Mouse (Mus musculus) liver, adult 2 months (tissue): ENCODE measurements around the gene Pramel1. TPM values are rescaled to one million over a fixed set of nuclear protein-coding genes. Genes with fewer than 3 reads are reported as not detected.
A peak's percentile ranks its signal among the peaks of the same experiment; 100 is the strongest.

Source experiments
- DNase-seq: peaks from one replicate; pipeline ENCODE4 v3.0.0-alpha.2; 2011; ENCODE audit warnings: low read depth, low spot score; ENCODE audit errors: extremely low read depth
- H3K27ac ChIP-seq: fragments of 200-500 bp; replicated peaks from 2 replicates; pipeline ENCODE4 v1.5.1; 2012; ENCODE audit warnings: low read depth, mild to moderate bottlenecking, control low read depth, inconsistent platforms, low read length; ENCODE audit not compliant: insufficient read depth
- H3K27me3 ChIP-seq: fragments of 200-500 bp; 2 replicates; pipeline ENCODE4 v1.6.1; 2012; ENCODE audit warnings: mild to moderate bottlenecking, moderate library complexity, low read length, inconsistent platforms; ENCODE audit not compliant: control insufficient read depth, insufficient read depth
- H3K36me3 ChIP-seq: fragments of 200-500 bp; 2 replicates; pipeline ENCODE4 v1.6.1; 2012; ENCODE audit warnings: low read length, inconsistent platforms; ENCODE audit not compliant: control insufficient read depth, insufficient read depth
- H3K4me1 ChIP-seq: fragments of 200-500 bp; 2 replicates; pipeline ENCODE4 v1.6.1; 2011; ENCODE audit warnings: low read length; ENCODE audit not compliant: control insufficient read depth, insufficient read depth
- H3K4me3 ChIP-seq: fragments of 200-500 bp; 2 replicates; pipeline ENCODE4 v1.5.1; 2011; ENCODE audit warnings: low read depth, mild to moderate bottlenecking, control low read depth, low read length, moderate library complexity; ENCODE audit not compliant: insufficient read depth
- H3K79me2 ChIP-seq: fragments of 200-500 bp; 2 replicates; pipeline ENCODE4 v1.6.1; 2012; ENCODE audit warnings: inconsistent platforms, mild to moderate bottlenecking, low read length, moderate library complexity; ENCODE audit not compliant: control insufficient read depth, insufficient read depth
- H3K9ac ChIP-seq: fragments of 200-500 bp; 2 replicates; pipeline ENCODE4 v1.6.1; 2012; ENCODE audit warnings: low read depth, mild to moderate bottlenecking, control low read depth, inconsistent platforms, low read length
- CTCF ChIP-seq: fragments of 200-500 bp; IDR thresholded peaks from 2 replicates; pipeline ENCODE4 v1.5.1; 2011; ENCODE audit warnings: low read depth, low read length, control low read depth
- POLR2A ChIP-seq: fragments of 200-500 bp; IDR thresholded peaks from 2 replicates; pipeline ENCODE4 v1.6.1; 2011; ENCODE audit warnings: low read length, control low read depth; ENCODE audit not compliant: insufficient read depth; ENCODE audit errors: extremely low read depth
- WGBS: fragments of 180-500 bp; shearing (Covaris S2); methylation state at CpG from one replicate; pipeline ENCODE4 v1.1.7; 2018; 5-methylcytosine and 5-hydroxymethylcytosine counted together
- polyA plus RNA-seq: library from polyadenylated mRNA; depleted of rRNA; stranded (reverse); fragments of >200 nt; gene quantifications from 2 replicates; pipeline ENCODE4 v1.2.3, GENCODE M21; 2012
- total RNA-seq: library from RNA; depleted of rRNA; stranded (reverse); fragments of >200 nt; gene quantifications from 2 replicates; pipeline ENCODE4 v1.2.3, GENCODE M21; 2014

The Pramel1 gene
- total and polyA plus RNA-seq, 2 experiments = not detected

- Histone ChIP-seq H3K27me3 (no peaks in the 10 kb centered on the region), H3K9ac (no peak overlapping the region), H3K79me2 (no peaks in the 10 kb centered on the region), H3K27ac (no peak overlapping the region), H3K36me3 (no peaks in the 10 kb centered on the region), H3K4me1 (no peaks in the 10 kb centered on the region), H3K4me3 (no peak overlapping the region)
- TF ChIP-seq POLR2A (no peak), CTCF (no peak)
- 75% methylated on average over 10 of the region's 10 CpGs for WGBS
- DNase-seq = no peak
These were observed 32.7 kb upstream of the Pramel1 start for GRCm38 (mm10) chr4:143361520-143361919.

DNA sequence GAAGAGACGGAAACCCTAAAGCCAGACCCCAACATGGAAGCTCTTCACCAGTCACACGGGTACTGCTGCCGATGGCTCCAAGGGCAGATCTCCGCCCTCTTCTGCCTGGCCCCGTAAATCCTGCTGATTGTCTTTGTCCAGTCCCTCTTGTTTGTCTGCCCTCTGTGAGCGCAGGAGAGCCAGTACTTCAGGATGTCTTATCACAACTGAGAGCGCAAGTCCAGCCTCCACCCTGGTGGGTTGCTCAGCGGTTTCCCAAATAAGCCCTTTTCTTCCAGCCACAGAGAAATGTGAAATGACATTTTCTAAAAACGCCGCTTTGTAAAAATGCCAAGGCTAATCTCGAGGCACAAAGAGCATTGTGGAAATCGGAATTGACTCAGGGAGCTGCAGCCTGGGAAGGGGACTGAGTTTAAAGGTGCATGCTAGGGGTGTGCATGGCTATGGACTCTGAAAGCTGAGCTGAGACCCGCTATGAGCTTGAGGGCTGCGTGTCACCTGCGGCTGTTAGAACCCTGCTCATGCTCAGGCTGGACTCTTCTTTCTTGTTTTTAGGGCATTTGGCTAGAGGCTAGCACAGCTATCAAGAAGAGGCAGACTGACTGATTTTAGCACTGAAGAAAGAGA, 27.7 kb upstream of the Pramel1 start:
- Histone ChIP-seq H3K9ac (no peak overlapping the region), H3K27me3 (no peaks in the 10 kb centered on the region), H3K79me2 (no peaks in the 10 kb centered on the region), H3K27ac (no peak overlapping the region), H3K36me3 (no peaks in the 10 kb centered on the region), H3K4me3 (no peak overlapping the region), H3K4me1 (no peaks in the 10 kb centered on the region)
- 38% methylated on average over 15 of the region's 15 CpGs for WGBS
- DNase-seq = no peak
- no peak for TF ChIP-seq CTCF
- no peak for TF ChIP-seq POLR2A

GRCm38 (mm10) chr4:143379480-143379879, 14.7 kb upstream of the Pramel1 start:
- 51% methylated on average over 7 of the region's 7 CpGs for WGBS
- Histone ChIP-seq H3K27ac (no peak overlapping the region), H3K36me3 (no peaks in the 10 kb centered on the region), H3K4me1 (no peaks in the 10 kb centered on the region), H3K79me2 (no peaks in the 10 kb centered on the region), H3K4me3 (no peak overlapping the region), H3K27me3 (0 out of 2 replicates have a peak, but pooled peaks cover 4% of the 10 kb centered on the region), H3K9ac (no peak overlapping the region)
- no peak for DNase-seq
- TF ChIP-seq CTCF = no peak
- TF ChIP-seq POLR2A = no peak

DNA sequence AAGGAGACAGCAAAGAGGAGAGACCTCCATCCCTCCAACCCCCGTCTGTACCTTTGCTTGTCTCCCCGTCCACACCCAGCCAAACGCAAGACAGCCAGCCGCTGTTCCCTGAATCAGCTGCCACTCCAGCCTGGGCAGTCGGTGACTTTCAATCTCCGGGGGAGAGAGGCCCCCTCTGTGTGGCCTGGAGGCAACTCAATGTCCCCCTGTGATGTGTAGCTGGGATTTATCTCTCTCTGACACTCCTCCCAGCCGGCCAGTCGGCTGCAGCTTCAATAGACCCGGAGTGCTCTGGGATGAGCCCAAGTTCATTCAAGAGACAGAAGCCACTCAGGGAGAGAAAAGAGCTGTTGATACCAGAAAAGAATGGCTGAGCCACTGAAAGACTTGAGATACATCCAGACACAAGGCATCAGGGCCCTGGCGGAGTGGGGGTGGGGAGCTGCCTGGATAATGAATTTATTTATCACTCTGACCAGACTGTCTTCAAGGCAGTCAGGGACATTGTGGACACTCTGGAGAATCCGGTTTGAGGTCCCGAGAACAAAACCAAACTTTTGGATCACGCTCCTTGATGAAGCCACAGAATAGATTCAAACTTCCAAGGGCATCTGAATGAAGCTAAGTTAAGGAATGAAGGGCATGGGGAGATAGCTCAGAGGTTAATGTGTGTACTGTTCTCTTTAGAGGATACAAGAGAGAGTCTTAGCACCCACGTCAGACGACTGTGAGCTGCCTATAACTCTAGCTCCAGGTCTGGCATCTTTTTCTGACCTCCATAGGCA, 14.1 kb upstream of the Pramel1 start:
- no peak for TF ChIP-seq POLR2A
- no peak for TF ChIP-seq CTCF
- DNase-seq = no peak
- WGBS = 43% methylated on average over 15 of the region's 15 CpGs

DNA sequence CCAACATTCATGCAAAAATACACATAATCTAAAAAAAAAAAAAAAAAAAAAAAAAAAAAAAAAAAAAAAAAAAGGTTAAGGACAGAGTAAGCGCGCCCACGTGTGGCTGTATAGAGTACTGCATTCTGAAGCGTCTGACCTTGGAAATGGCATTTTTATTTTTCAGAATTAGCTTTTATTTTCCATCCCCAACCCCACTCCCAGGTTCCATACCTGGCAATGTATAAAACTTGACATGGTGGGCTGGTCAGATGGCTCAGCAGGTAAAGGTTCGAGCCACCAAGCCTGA, 13.6 kb upstream of the Pramel1 start:
- WGBS = 3% methylated on average over 5 of the region's 5 CpGs
- Histone ChIP-seq H3K36me3 (no peaks in the 10 kb centered on the region), H3K4me3 (no peak overlapping the region), H3K9ac (no peak overlapping the region), H3K79me2 (no peaks in the 10 kb centered on the region), H3K27ac (no peak overlapping the region), H3K4me1 (no peaks in the 10 kb centered on the region), H3K27me3 (0 out of 2 replicates have a peak, but pooled peaks cover 4% of the 10 kb centered on the region)
- no peak for TF ChIP-seq POLR2A
- TF ChIP-seq CTCF = peak; percentile 59
- peak; percentile 2 for DNase-seq

More for the DNA sequence above, 14.1 kb upstream of the Pramel1 start:
- no peaks in the 10 kb centered on the region for H3K4me1 ChIP-seq
- H3K36me3 ChIP-seq = no peaks in the 10 kb centered on the region
- no peak overlapping the region for H3K27ac ChIP-seq
- no peak overlapping the region for H3K9ac ChIP-seq
- 0 out of 2 replicates have a peak, but pooled peaks cover 4% of the 10 kb centered on the region for H3K27me3 ChIP-seq
- H3K4me3 ChIP-seq = no peak overlapping the region
- H3K79me2 ChIP-seq = no peaks in the 10 kb centered on the region

DNA sequence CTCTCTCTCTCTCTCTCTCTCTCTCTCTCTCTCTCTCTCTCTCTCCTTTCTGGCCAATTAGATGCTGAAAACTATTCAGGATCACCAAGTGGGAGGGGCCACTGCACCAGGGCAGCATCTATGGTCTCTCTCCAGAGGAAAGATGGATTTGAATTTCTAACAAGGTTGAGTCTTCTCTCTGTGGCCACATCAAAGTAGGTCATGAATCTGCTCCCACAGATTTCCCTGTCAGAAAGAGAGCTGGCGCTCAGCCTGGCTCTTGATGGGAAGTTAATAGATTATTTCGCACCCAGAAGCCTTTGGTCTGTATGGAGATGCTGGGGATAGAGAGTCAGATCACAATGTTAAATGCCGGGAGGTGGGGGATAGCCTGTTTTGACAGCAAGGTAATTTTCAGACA, 12.1 kb upstream of the Pramel1 start:
- H3K27me3 ChIP-seq = 0 out of 2 replicates have a peak, but pooled peaks cover 4% of the 10 kb centered on the region
- WGBS = 84% methylated on average over 3 of the region's 3 CpGs
- H3K79me2 ChIP-seq = no peaks in the 10 kb centered on the region
- DNase-seq = no peak
- H3K36me3 ChIP-seq = no peaks in the 10 kb centered on the region
- no peak overlapping the region for H3K4me3 ChIP-seq
- TF ChIP-seq POLR2A (no peak), CTCF (no peak)
- H3K9ac ChIP-seq = no peak overlapping the region
- H3K4me1 ChIP-seq = no peaks in the 10 kb centered on the region
- H3K27ac ChIP-seq = no peak overlapping the region
